Mouse (Mus musculus) liver, embryonic 14.5 days (tissue): ENCODE measurements around the gene Hist1h3b. TPM values are rescaled to one million over a fixed set of nuclear protein-coding genes. Genes with fewer than 3 reads are reported as not detected.
"Not testable (repeated sequence)": the region's sequence is repeated elsewhere in the genome, so short reads cannot be mapped to it uniquely, and the experiment has no call there.

Experiments used
- ATAC-seq: fragments of 200-750 bp; cut with Nextera tagmentation; 2 replicates; pipeline ENCODE4 v1.8.0; 2017; ENCODE audit warnings: moderate number of reproducible peaks, mild to moderate bottlenecking, moderate library complexity; ENCODE audit not compliant: insufficient read depth
- DNase-seq, 3 experiments: peaks; one replicate each; pipeline ENCODE4 v3.0.0-alpha.2; 2012 to 2013; ENCODE audit warnings: low read depth in 3 of 3, low spot score in 3 of 3
- H3K27ac ChIP-seq: fragments of 300-500 bp; sonication (generic); 2 replicates; pipeline ENCODE4 v1.5.1; 2014; ENCODE audit warnings: moderate library complexity, mild to moderate bottlenecking, control low read depth, inconsistent platforms
- H3K27me3 ChIP-seq: fragments of 300-500 bp; sonication (generic); 2 replicates; pipeline ENCODE4 v1.6.1; 2014; ENCODE audit warnings: mild to moderate bottlenecking, low read length, moderate library complexity; ENCODE audit not compliant: control insufficient read depth, insufficient read depth
- H3K36me3 ChIP-seq: fragments of 300-500 bp; sonication (generic); replicated peaks from 2 replicates; pipeline ENCODE4 v1.6.1; 2014; ENCODE audit warnings: low read depth; ENCODE audit not compliant: control insufficient read depth, insufficient read depth
- H3K4me1 ChIP-seq, 2 experiments: fragments of 200-500 bp in 1 of 2; fragments of 300-500 bp in 1 of 2; sonication (generic) in 1 of 2; replicated peaks; 2 replicates each; pipeline ENCODE4 v1.6.1; 2012 to 2014; ENCODE audit warnings: antibody characterized with exemption in 1 of 2, inconsistent platforms in 1 of 2, low read length in 1 of 2; ENCODE audit not compliant: control insufficient read depth in 2 of 2, insufficient read depth in 2 of 2
- H3K4me2 ChIP-seq: fragments of 300-500 bp; sonication (generic); 2 replicates; pipeline ENCODE4 v1.6.1; 2014; ENCODE audit warnings: low read depth, mild to moderate bottlenecking, control low read depth, moderate library complexity
- H3K4me3 ChIP-seq, 2 experiments: fragments of 200-500 bp in 1 of 2; fragments of 300-500 bp in 1 of 2; sonication (generic) in 1 of 2; 2 replicates each; pipeline ENCODE4 v1.5.1; 2012 to 2014; ENCODE audit warnings: low read depth in 2 of 2, low read length in 2 of 2, mild to moderate bottlenecking in 2 of 2, control low read depth in 1 of 2, inconsistent platforms in 1 of 2, moderate library complexity in 1 of 2; ENCODE audit not compliant: insufficient read depth in 1 of 2
- H3K9ac ChIP-seq: fragments of 300-500 bp; sonication (generic); replicated peaks from 2 replicates; pipeline ENCODE4 v1.6.1; 2014; ENCODE audit warnings: mild to moderate bottlenecking, control low read depth, moderate library complexity
- H3K9me3 ChIP-seq: fragments of 300-500 bp; sonication (generic); 2 replicates; pipeline ENCODE4 v1.6.1; 2016; ENCODE audit warnings: low read length, mixed read lengths; ENCODE audit not compliant: control insufficient read depth
- CTCF ChIP-seq: IDR thresholded peaks from 2 replicates; pipeline ENCODE4 v1.5.1; 2016; ENCODE audit warnings: antibody characterized with exemption, low read depth, control low read depth
- EP300 ChIP-seq: IDR thresholded peaks from 2 replicates; pipeline ENCODE4 v1.6.1; 2016; ENCODE audit warnings: antibody characterized with exemption, low read depth
- WGBS: fragments of 180-500 bp; shearing (Covaris S2); extraction: QIAGEN DNeasy Blood & Tissue Kit; methylation state at CpG from one replicate; pipeline ENCODE4 v1.1.7; 2014; ENCODE audit not compliant: insufficient replicate concordance; 5-methylcytosine and 5-hydroxymethylcytosine counted together
- polyA plus RNA-seq, 2 experiments: library from polyadenylated mRNA; depleted of rRNA in 1 of 2; stranded (reverse) in 1 of 2; unstranded in 1 of 2; fragments of >200 nt; fragmentation: Nextera tagmentation in 1 of 2; extraction: Ambion mirVana in 1 of 2; gene quantifications; 2 replicates each; pipeline versions ENCODE4 v1.2.1 to v1.2.3; 2012 to 2014

Gene Hist1h3b
- polyA plus RNA-seq, 2 experiments, result 11.4 to 40.0 TPM

- Histone ChIP-seq H3K4me2 (no peak overlapping the region), H3K9me3 (no peaks in the 10 kb centered on the region), H3K9ac (peak overlapping the region; percentile 6), H3K4me3 (no peak overlapping the region), H3K36me3 (no peaks in the 10 kb centered on the region), H3K27ac (peak overlapping the region; percentile 99), H3K4me1 (peaks cover 20 to 23% of the 10 kb centered on the region in 2 experiments), H3K27me3 (no peaks in the 10 kb centered on the region)
- ATAC-seq, result no peak
- no peak for DNase-seq
- TF ChIP-seq EP300, result no peak
- TF ChIP-seq CTCF, result no peak
- WGBS, result 79% methylated on average over 5 of the region's 5 CpGs
These were observed 2.4 kb upstream of the Hist1h3b start for GRCm38 (mm10) chr13:23749563-23750121.

DNA sequence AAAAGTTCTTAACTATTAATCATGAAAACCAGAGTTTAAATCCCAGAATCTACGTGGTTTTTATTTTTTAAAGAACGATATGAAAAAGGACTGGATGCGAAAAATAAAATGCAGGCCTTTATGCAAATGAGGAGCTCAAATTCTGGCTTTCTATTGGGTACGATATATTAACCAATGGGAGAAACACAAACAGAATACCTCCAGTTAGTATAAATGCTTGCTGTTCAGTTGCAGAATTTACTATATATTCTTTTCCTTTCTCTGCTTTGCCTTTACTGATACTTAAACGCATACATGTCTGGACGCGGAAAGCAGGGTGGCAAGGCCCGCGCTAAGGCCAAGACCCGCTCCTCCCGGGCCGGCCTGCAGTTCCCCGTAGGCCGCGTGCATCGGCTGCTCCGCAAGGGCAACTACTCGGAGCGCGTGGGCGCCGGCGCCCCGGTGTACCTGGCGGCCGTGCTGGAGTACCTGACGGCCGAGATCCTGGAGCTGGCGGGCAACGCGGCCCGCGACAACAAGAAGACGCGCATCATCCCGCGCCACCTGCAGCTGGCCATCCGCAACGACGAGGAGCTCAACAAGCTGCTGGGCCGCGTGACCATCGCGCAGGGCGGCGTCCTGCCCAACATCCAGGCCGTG, 1.1 kb upstream of the Hist1h3b start, which contains the start of gene Hist1h2ab:
TSS of gene Hist1h2ab (plus strand) at position 288 of the 639 bp plus-strand sequence.
- H3K4me1 ChIP-seq, result peaks cover 26 to 28% of the 10 kb centered on the region in 2 experiments
- peak within 1 kb of the TSS; percentile 69 for H3K4me2 ChIP-seq
- ATAC-seq, result peak; percentile 38
- H3K9me3 ChIP-seq, H3K36me3 ChIP-seq, H3K27me3 ChIP-seq: not testable (repeated sequence)
- H3K27ac ChIP-seq, result peak within 1 kb of the TSS; percentile 99
- WGBS, result under 1% methylated on average over 31 of the region's 47 CpGs
- peak; percentile 74 for TF ChIP-seq EP300
- peak within 1 kb of the TSS; percentile 87 for H3K9ac ChIP-seq
- DNase-seq, result peak; percentile 85 to 90 (median 86)
- peak within 1 kb of the TSS; percentile 51 to 59 for H3K4me3 ChIP-seq

GRCm38 (mm10) chr13:23751478-23751956, 550 bp upstream of the Hist1h3b start:
- Histone ChIP-seq H3K36me3 (no peaks in the 10 kb centered on the region), H3K4me3 (peak overlapping the region; percentile 51 to 59), H3K27me3 (no peaks in the 10 kb centered on the region), H3K4me2 (peak overlapping the region; percentile 69), H3K4me1 (peaks cover 28 to 30% of the 10 kb centered on the region in 2 experiments), H3K27ac (peak overlapping the region; percentile 99), H3K9ac (peak overlapping the region; percentile 87), H3K9me3 (no peaks in the 10 kb centered on the region)
- DNase-seq (peak in 1 of 3 experiments; percentile 66), ATAC-seq (peak; percentile 32)
- TF ChIP-seq EP300 (no peak; the same call in 1 of the 2 replicates), CTCF (no peak)
- WGBS, result 1% methylated on average over 11 of the region's 11 CpGs

DNA sequence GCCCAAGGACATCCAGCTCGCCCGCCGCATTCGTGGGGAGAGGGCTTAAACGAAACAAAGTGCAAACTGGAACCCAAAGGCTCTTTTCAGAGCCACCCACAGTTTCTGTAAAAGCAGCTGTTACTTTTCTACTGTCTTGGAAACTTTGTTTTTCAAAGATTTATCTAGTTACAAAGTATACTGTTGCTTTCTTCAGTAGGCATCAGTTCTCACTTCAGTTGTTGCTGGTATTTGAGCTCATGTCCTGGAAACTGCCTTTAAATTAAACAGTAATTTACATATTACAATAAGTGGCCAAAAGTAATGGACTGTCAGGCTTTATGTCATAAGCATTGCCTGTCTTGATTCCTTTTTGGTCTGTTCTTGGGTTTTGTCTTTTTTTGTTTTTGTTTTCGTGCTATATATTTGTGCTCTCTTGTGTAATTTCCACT, 690 bp downstream of the Hist1h3b start:
- H3K4me3 ChIP-seq, result peak overlapping the region; percentile 61 to 64
- H3K4me2 ChIP-seq, result peak overlapping the region; percentile 78
- no peaks in the 10 kb centered on the region for H3K36me3 ChIP-seq
- peaks cover 29 to 31% of the 10 kb centered on the region in 2 experiments for H3K4me1 ChIP-seq
- no peaks in the 10 kb centered on the region for H3K9me3 ChIP-seq
- no peak for TF ChIP-seq EP300
- no peak for TF ChIP-seq CTCF
- ATAC-seq (no peak), DNase-seq (no peak)
- WGBS, result 3% methylated on average over 6 of the region's 6 CpGs
- H3K9ac ChIP-seq, result peak overlapping the region; percentile 96
- H3K27me3 ChIP-seq, result no peaks in the 10 kb centered on the region
- H3K27ac ChIP-seq, result peak overlapping the region; percentile 99

DNA sequence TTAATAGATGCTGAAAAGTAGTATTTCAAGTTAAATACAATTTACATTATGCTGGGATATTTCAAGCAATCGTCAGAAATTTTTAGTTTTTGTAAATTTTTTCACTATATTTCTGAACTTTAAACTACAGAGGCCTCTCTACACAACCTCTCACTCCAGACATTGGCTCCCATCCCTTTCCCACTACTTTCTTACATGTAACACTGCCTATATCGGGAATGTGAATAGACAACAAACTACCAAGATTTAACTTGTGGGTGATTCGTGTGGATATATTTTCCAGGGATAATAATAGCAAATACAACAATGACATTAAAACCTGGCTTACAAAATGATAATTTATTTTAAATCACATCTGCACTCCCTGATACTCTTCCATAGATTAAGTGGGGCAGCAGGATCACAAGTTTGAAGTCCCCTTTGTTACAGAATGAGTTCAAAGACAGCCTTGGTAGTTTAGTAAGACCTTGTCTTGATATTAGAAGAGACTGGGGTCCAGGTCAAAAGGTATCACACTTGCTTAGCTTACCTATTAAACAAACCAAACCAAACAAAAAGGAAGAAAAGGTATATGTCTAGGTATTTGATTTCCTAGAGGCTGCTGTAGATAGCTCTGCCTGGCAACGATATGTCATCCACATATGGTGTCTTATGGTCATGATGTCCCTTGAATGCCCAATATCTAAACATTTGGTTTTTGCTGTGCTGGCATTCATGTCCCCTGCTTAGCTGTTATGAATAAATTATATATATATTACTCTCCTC, 1.4 kb downstream of the Hist1h3b start:
- no peaks in the 10 kb centered on the region for H3K27me3 ChIP-seq
- no peaks in the 10 kb centered on the region for H3K36me3 ChIP-seq
- H3K9me3 ChIP-seq, result no peaks in the 10 kb centered on the region
- TF ChIP-seq EP300, result no peak
- no peak for TF ChIP-seq CTCF
- H3K4me2 ChIP-seq, result peak overlapping the region; percentile 78
- peak overlapping the region; percentile 99 for H3K27ac ChIP-seq
- H3K4me1 ChIP-seq, result peaks cover 22 to 26% of the 10 kb centered on the region in 2 experiments
- DNase-seq (no peak), ATAC-seq (no peak)
- 46% methylated on average over 4 of the region's 4 CpGs for WGBS
- peak overlapping the region; percentile 96 for H3K9ac ChIP-seq
- H3K4me3 ChIP-seq, result peak overlapping the region; percentile 61 to 64; a peak in 3 of 4 replicates
